ENCODE assay signal across 8 mouse cellular contexts in the genomic region with DNA sequence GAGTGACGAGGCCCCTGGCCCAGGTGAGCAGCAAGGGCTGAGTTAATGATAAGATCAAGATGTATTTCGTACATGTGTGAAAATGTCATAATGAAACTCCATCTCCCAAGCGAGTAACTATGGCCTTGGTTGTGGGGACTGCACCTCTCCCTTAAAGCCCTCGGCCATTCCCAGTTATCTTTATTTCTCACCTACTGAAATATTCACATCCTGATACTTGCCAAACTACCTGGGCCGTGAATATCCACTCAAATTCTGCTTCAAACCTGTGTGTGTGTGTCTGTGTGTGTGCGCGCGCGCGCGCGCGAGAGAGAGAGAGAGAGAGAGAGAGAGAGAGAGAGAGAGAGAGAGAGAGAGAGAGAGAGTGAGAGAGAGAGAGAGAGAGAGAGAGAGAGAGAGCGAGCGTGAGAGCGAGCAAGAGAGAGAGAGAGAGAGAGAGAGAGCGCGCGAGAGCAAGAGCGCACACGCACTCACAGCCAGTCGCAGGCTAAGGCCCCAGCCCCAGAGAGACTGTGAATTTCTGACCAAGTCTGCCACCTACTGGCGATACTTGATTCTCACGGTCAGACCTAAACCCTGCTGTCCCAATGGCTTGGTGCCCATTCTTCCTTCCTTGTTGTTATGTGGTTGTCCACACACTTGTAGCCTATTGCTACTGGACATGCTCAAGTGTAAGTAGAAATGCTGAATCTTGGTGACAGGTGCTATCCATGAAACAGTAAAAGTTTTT. TPM values are rescaled to one million over a fixed set of nuclear protein-coding genes. Genes with fewer than 3 reads are reported as not detected.
DNase-seq lines count a peak whose midpoint lies in the region; ATAC-seq and TF ChIP-seq lines count a peak whose summit lies in the region.

No protein-coding gene starts in this region.

- no peak overlapping the region for H3K9ac ChIP-seq in kidney, embryonic 14.5 days (ENCODE audit: low read depth, low read length)
- H3K9ac ChIP-seq in limb, embryonic 14.5 days (ENCODE audit: low read depth, low read length, severe bottlenecking) = no peak overlapping the region
- H3K9ac ChIP-seq in midbrain, postnatal 0 days (replicated peaks; ENCODE audit: low read length, poor library complexity, severe bottlenecking) = no peak overlapping the region

- no peaks in the 10 kb centered on the region for H3K36me3 ChIP-seq in heart, embryonic 10.5 days
- no peaks in the 10 kb centered on the region for H3K36me3 ChIP-seq in kidney, embryonic 14.5 days (ENCODE audit: control insufficient read depth, insufficient read depth, low read length)
- H3K36me3 ChIP-seq in limb, embryonic 14.5 days (ENCODE audit: control insufficient read depth, insufficient read depth, low read length) = no peaks in the 10 kb centered on the region
- no peaks in the 10 kb centered on the region for H3K36me3 ChIP-seq in midbrain, postnatal 0 days (ENCODE audit: insufficient read depth, low read length)

- H3K9me3 ChIP-seq in heart, embryonic 10.5 days = no peaks in the 10 kb centered on the region
- H3K9me3 ChIP-seq in kidney, embryonic 14.5 days (ENCODE audit: control insufficient read depth, low read length) = no peaks in the 10 kb centered on the region; the same call in 1 of the 2 replicates
- no peaks in the 10 kb centered on the region for H3K9me3 ChIP-seq in limb, embryonic 14.5 days (ENCODE audit: control insufficient read depth, low read length)
- H3K9me3 ChIP-seq in midbrain, postnatal 0 days (ENCODE audit: low read length) = no peaks in the 10 kb centered on the region

- 32% methylated on average over 24 of the region's 24 CpGs for WGBS in heart, embryonic 10.5 days
- 37% methylated on average over 22 of the region's 24 CpGs for WGBS in kidney, embryonic 14.5 days
- WGBS in limb, embryonic 14.5 days = 32% methylated on average over 24 of the region's 24 CpGs
- WGBS in midbrain, postnatal 0 days = 24% methylated on average over 21 of the region's 24 CpGs

- no peak overlapping the region for H3K4me3 ChIP-seq in bone marrow macrophage, adult 2 months (ENCODE audit: insufficient read depth, low read length)
- H3K4me3 ChIP-seq in embryonic fibroblast, embryonic 13.5 days (ENCODE audit: insufficient read depth, low read length) = no peak overlapping the region
- peak overlapping the region; percentile 31 for H3K4me3 ChIP-seq in heart, embryonic 10.5 days
- no peak overlapping the region for H3K4me3 ChIP-seq in kidney, embryonic 14.5 days (ENCODE audit: low read length)
- no peak overlapping the region for H3K4me3 ChIP-seq in limb, embryonic 14.5 days (replicated peaks; ENCODE audit: low read length)
- no peak overlapping the region for H3K4me3 ChIP-seq in midbrain, postnatal 0 days (ENCODE audit: low read depth, low read length)

- no peaks in the 10 kb centered on the region for H3K4me1 ChIP-seq in bone marrow macrophage, adult 2 months (ENCODE audit: control insufficient read depth, insufficient read depth, low read length)
- H3K4me1 ChIP-seq in embryonic fibroblast, embryonic 13.5 days (ENCODE audit: control insufficient read depth, insufficient read depth, low read length) = no peaks in the 10 kb centered on the region
- peaks cover 8% of the 10 kb centered on the region for H3K4me1 ChIP-seq in heart, embryonic 10.5 days
- no peaks in the 10 kb centered on the region for H3K4me1 ChIP-seq in kidney, embryonic 14.5 days (ENCODE audit: control insufficient read depth, insufficient read depth, low read length)
- 0 out of 2 replicates have a peak, but pooled peaks cover 4% of the 10 kb centered on the region for H3K4me1 ChIP-seq in limb, embryonic 14.5 days (ENCODE audit: control insufficient read depth, insufficient read depth, low read length)
- H3K4me1 ChIP-seq in midbrain, postnatal 0 days (ENCODE audit: insufficient read depth, low read length) = no peaks in the 10 kb centered on the region

- DNase-seq in B cell, adult 2 months = peak; percentile 83 to 85
- DNase-seq in heart, embryonic 10.5 days (ENCODE audit: low spot score) = peak; percentile 92
- peak; percentile 96 for DNase-seq in limb, embryonic 14.5 days (ENCODE audit: low spot score)
- DNase-seq in midbrain, postnatal 0 days (ENCODE audit: low spot score) = peak; percentile 97
- peak; percentile 65 to 86 for DNase-seq in spleen, postnatal 10 days (ENCODE audit: low spot score in 2 of 2)

- no peak for TF ChIP-seq POLR2A in bone marrow macrophage, adult 2 months (IDR thresholded peaks at IDR 0.05; ENCODE audit: borderline replicate concordance, low read depth, low read length)
- TF ChIP-seq POLR2A in embryonic fibroblast, embryonic 13.5 days (IDR thresholded peaks at IDR 0.05; ENCODE audit: low read depth, low read length) = no peak
- no peak for TF ChIP-seq POLR2A in limb, embryonic 14.5 days (IDR thresholded peaks at IDR 0.05; ENCODE audit: borderline replicate concordance, extremely low read depth, insufficient read depth, insufficient read length)

- H3K4me2 ChIP-seq in kidney, embryonic 14.5 days (replicated peaks; ENCODE audit: low read depth, low read length) = peak overlapping the region; percentile 23; the same call in 1 of the 2 replicates
- peak overlapping the region; percentile 29; the same call in 1 of the 2 replicates for H3K4me2 ChIP-seq in limb, embryonic 14.5 days (replicated peaks; ENCODE audit: low read depth, low read length, severe bottlenecking)
- H3K4me2 ChIP-seq in midbrain, postnatal 0 days (ENCODE audit: low read depth, low read length, poor library complexity, severe bottlenecking) = peak overlapping the region; percentile 20; the same call in 1 of the 2 replicates

- H3K27ac ChIP-seq in bone marrow macrophage, adult 2 months (ENCODE audit: insufficient read depth, low read depth, low read length) = no peak overlapping the region
- H3K27ac ChIP-seq in embryonic fibroblast, embryonic 13.5 days (ENCODE audit: insufficient read depth, low read length) = no peak overlapping the region
- H3K27ac ChIP-seq in heart, embryonic 10.5 days = no peak overlapping the region
- H3K27ac ChIP-seq in kidney, embryonic 14.5 days (ENCODE audit: low read depth, low read length) = no peak overlapping the region
- no peak overlapping the region for H3K27ac ChIP-seq in limb, embryonic 14.5 days (replicated peaks; ENCODE audit: low read depth, low read length)
- H3K27ac ChIP-seq in midbrain, postnatal 0 days (ENCODE audit: low read depth, low read length) = no peak overlapping the region

- ATAC-seq in kidney, embryonic 14.5 days (ENCODE audit: low FRiP score, low TSS enrichment) = peak; percentile 96
- peak; percentile 91 for ATAC-seq in limb, embryonic 14.5 days (ENCODE audit: low FRiP score, low read depth)
- peak; percentile 96 for ATAC-seq in midbrain, postnatal 0 days (ENCODE audit: low FRiP score)

- H3K27me3 ChIP-seq in heart, embryonic 10.5 days (ENCODE audit: insufficient read depth, poor library complexity, severe bottlenecking) = peaks cover 23% of the 10 kb centered on the region
- H3K27me3 ChIP-seq in kidney, embryonic 14.5 days (ENCODE audit: control insufficient read depth, insufficient read depth, low read length) = no peaks in the 10 kb centered on the region
- H3K27me3 ChIP-seq in limb, embryonic 14.5 days (ENCODE audit: control insufficient read depth, insufficient read depth, low read length) = no peaks in the 10 kb centered on the region
- H3K27me3 ChIP-seq in midbrain, postnatal 0 days (ENCODE audit: insufficient read depth, low read length) = no peaks in the 10 kb centered on the region

- TF ChIP-seq CTCF in bone marrow macrophage, adult 2 months (IDR thresholded peaks at IDR 0.05; ENCODE audit: low read depth, low read length) = peak; percentile 37; the same call in 1 of the 2 replicates
- peak; percentile 68; the same call in 1 of the 2 replicates for TF ChIP-seq CTCF in embryonic fibroblast, embryonic 13.5 days (IDR thresholded peaks at IDR 0.05; ENCODE audit: borderline replicate concordance, insufficient read depth, low read length)
- peak; percentile 87 for TF ChIP-seq CTCF in midbrain, postnatal 0 days (IDR thresholded peaks at IDR 0.05)

RNA-seq across cellular contexts. Expression of a gene that starts 21.6 kb away (rescaled TPM):
- not detected in 2 replicates for polyA plus RNA-seq in bone marrow macrophage, adult 2 months (2012; ENCODE audit: insufficient read depth, insufficient read length, missing spikeins)
- polyA plus RNA-seq in embryonic fibroblast, embryonic 13.5 days (2011; ENCODE audit: insufficient read length, low read depth, missing spikeins) = 0.27 TPM in 1 of 2 replicates, not detected in the other
- not detected in 2 replicates for polyA plus RNA-seq in heart, embryonic 10.5 days (2016; fragmentation: Nextera tagmentation; extraction: Ambion mirVana)
- 0.50 TPM in 1 of 2 replicates, not detected in the other for polyA plus RNA-seq in kidney, embryonic 14.5 days (2014; fragmentation: Nextera tagmentation; extraction: Ambion mirVana)
- polyA plus RNA-seq in limb, embryonic 14.5 days (2012; rRNA removed) = 0.45 and 0.60 TPM in 2 replicates
- polyA plus RNA-seq in limb, embryonic 14.5 days (2014; fragmentation: Nextera tagmentation; extraction: Ambion mirVana) = 0.32 and 1.3 TPM in 2 replicates
- 0.77 and 1.7 TPM in 2 replicates for total RNA-seq in midbrain, postnatal 0 days (2014; rRNA removed)
- 0.81 and 1.3 TPM in 2 replicates for polyA plus RNA-seq in midbrain, postnatal 0 days (2015; fragmentation: Nextera tagmentation; extraction: Ambion mirVana)

RNA-seq across cellular contexts. Expression of a gene that starts 29.0 kb away (rescaled TPM):
- polyA plus RNA-seq in bone marrow macrophage, adult 2 months (2012; ENCODE audit: insufficient read depth, insufficient read length, missing spikeins) = 91.7 and 108 TPM in 2 replicates
- polyA plus RNA-seq in embryonic fibroblast, embryonic 13.5 days (2011; ENCODE audit: insufficient read length, low read depth, missing spikeins) = 60.7 and 90.4 TPM in 2 replicates
- 48.8 and 53.4 TPM in 2 replicates for polyA plus RNA-seq in heart, embryonic 10.5 days (2016; fragmentation: Nextera tagmentation; extraction: Ambion mirVana)
- 46.9 and 75.6 TPM in 2 replicates for polyA plus RNA-seq in kidney, embryonic 14.5 days (2014; fragmentation: Nextera tagmentation; extraction: Ambion mirVana)
- 117 and 132 TPM in 2 replicates for polyA plus RNA-seq in limb, embryonic 14.5 days (2012; rRNA removed)
- polyA plus RNA-seq in limb, embryonic 14.5 days (2014; fragmentation: Nextera tagmentation; extraction: Ambion mirVana) = 56.2 and 69.4 TPM in 2 replicates
- total RNA-seq in midbrain, postnatal 0 days (2014; rRNA removed) = 54.0 and 86.2 TPM in 2 replicates
- polyA plus RNA-seq in midbrain, postnatal 0 days (2015; fragmentation: Nextera tagmentation; extraction: Ambion mirVana) = 19.8 and 27.1 TPM in 2 replicates

Comparison
In these comparisons a context has a peak if more than half of its experiments do, and no peak if none do; other contexts are left out.
1. CTCF ChIP-seq: peak in every context shown above with its lines; median percentile 87 in midbrain, postnatal 0 days; 68 in embryonic fibroblast, embryonic 13.5 days; 37 in bone marrow macrophage, adult 2 months.